Mouse (Mus musculus) fibroblast of lung, adult 2 months (primary cell): ENCODE results near the gene Hyou1.
"Not testable (repeated sequence)": the region's sequence is repeated elsewhere in the genome, so short reads cannot be mapped to it uniquely, and the experiment has no call there.

Experiments
- DNase-seq: peaks from one replicate; pipeline ENCODE4 v3.0.0-alpha.2; 2011; ENCODE audit warnings: low read depth

The Hyou1 gene

GRCm38 (mm10) chr9:44379054-44379834, at the start of gene Hyou1:
TSS of gene Hyou1 (plus strand) at chr9:44379490.
- peak; percentile 86 for DNase-seq

GRCm38 (mm10) chr9:44330736-44331135, 48.6 kb upstream of the Hyou1 start:
- DNase-seq, result no peak

GRCm38 (mm10) chr9:44332918-44333638, 46.2 kb upstream of the Hyou1 start:
- no peak for DNase-seq

- DNase-seq, result peak; percentile 99
These were observed 44.6 kb upstream of the Hyou1 start, which contains the start of gene H2afx for GRCm38 (mm10) chr9:44334396-44335330. TSS of gene H2afx (plus strand) at chr9:44334694.

- DNase-seq, result no peak
These were observed 43.8 kb upstream of the Hyou1 start for GRCm38 (mm10) chr9:44335331-44336092.

GRCm38 (mm10) chr9:44336093-44336406, 43.2 kb upstream of the Hyou1 start:
- DNase-seq, result no peak

GRCm38 (mm10) chr9:44336513-44336912, 42.8 kb upstream of the Hyou1 start:
- not testable (repeated sequence) for DNase-seq

- no peak for DNase-seq
These were observed 42.3 kb upstream of the Hyou1 start for GRCm38 (mm10) chr9:44336964-44337363.

GRCm38 (mm10) chr9:44337436-44338169, 41.7 kb upstream of the Hyou1 start:
- DNase-seq, result no peak

- DNase-seq, result no peak
These were observed 40.7 kb upstream of the Hyou1 start for GRCm38 (mm10) chr9:44338574-44338973.

GRCm38 (mm10) chr9:44341487-44341886, 37.8 kb upstream of the Hyou1 start:
- DNase-seq, result no peak

- DNase-seq, result no peak
These were observed 37.1 kb upstream of the Hyou1 start for GRCm38 (mm10) chr9:44342173-44342572.

- no peak for DNase-seq
These were observed 36.7 kb upstream of the Hyou1 start for GRCm38 (mm10) chr9:44342605-44343004.

GRCm38 (mm10) chr9:44343290-44343689, 36.0 kb upstream of the Hyou1 start:
- DNase-seq, result no peak

- peak; percentile 93 for DNase-seq
These were observed 35.4 kb upstream of the Hyou1 start, which contains the start of gene Hmbs for GRCm38 (mm10) chr9:44343781-44344421. TSS of gene Hmbs (minus strand) at chr9:44344228.

- no peak for DNase-seq
These were observed 33.5 kb upstream of the Hyou1 start for GRCm38 (mm10) chr9:44345570-44346433.

- no peak for DNase-seq
These were observed 32.1 kb upstream of the Hyou1 start for GRCm38 (mm10) chr9:44347166-44347565.

GRCm38 (mm10) chr9:44347621-44348020, 31.7 kb upstream of the Hyou1 start:
- DNase-seq, result no peak

GRCm38 (mm10) chr9:44348546-44348945, 30.7 kb upstream of the Hyou1 start:
- DNase-seq, result no peak
